In genomic region chr4:43043644-43044357, GRCm38 (mm10) we compare ENCODE assay signal across 8 mouse cellular contexts. TPM values are rescaled to one million over a fixed set of nuclear protein-coding genes. Genes with fewer than 3 reads are reported as not detected.
DNase-seq lines count a peak whose midpoint lies in the region; ATAC-seq lines count a peak whose summit lies in the region.

No protein-coding gene starts in this region.

- DNase-seq in cerebellum, adult 9-10 months, result peak; percentile 50
- no peak for DNase-seq in cerebellum, postnatal 25 days
- DNase-seq in adrenal gland, adult (ENCODE audit: inconsistent age in 2 of 2, low spot score in 1 of 2), result peak; percentile 79 to 87
- peak; percentile 65 for DNase-seq in hindbrain, embryonic 14.5 days (ENCODE audit: low spot score)
- DNase-seq in limb, embryonic 11.5 days (ENCODE audit: low spot score), result peak; percentile 50
- peak; percentile 95 for DNase-seq in midbrain, embryonic 11.5 days (ENCODE audit: low spot score, missing footprints)
- peak; percentile 70 to 76 for DNase-seq in spleen, adult 18-20 months

- no peaks in the 10 kb centered on the region for H3K9me3 ChIP-seq in forebrain, embryonic 13.5 days (replicated peaks)
- no peaks in the 10 kb centered on the region for H3K9me3 ChIP-seq in hindbrain, embryonic 14.5 days (ENCODE audit: control insufficient read depth, low read length)
- H3K9me3 ChIP-seq in limb, embryonic 11.5 days (ENCODE audit: control insufficient read depth, low read length), result no peaks in the 10 kb centered on the region
- H3K9me3 ChIP-seq in midbrain, embryonic 11.5 days (ENCODE audit: control insufficient read depth, low read length), result no peaks in the 10 kb centered on the region

- 4% methylated on average over 7 of the region's 7 CpGs for WGBS in forebrain, embryonic 13.5 days
- WGBS in hindbrain, embryonic 14.5 days, result 6% methylated on average over 7 of the region's 7 CpGs
- WGBS in limb, embryonic 11.5 days, result 23% methylated on average over 7 of the region's 7 CpGs
- 8% methylated on average over 7 of the region's 7 CpGs for WGBS in midbrain, embryonic 11.5 days

- H3K4me3 ChIP-seq in forebrain, embryonic 13.5 days, result peak overlapping the region; percentile 58
- H3K4me3 ChIP-seq in hindbrain, embryonic 14.5 days (replicated peaks; ENCODE audit: low read length), result peak overlapping the region; percentile 44
- no peak overlapping the region for H3K4me3 ChIP-seq in limb, embryonic 11.5 days (ENCODE audit: low read depth, low read length)
- H3K4me3 ChIP-seq in midbrain, embryonic 11.5 days (ENCODE audit: low read depth, low read length), result peak overlapping the region; percentile 53

- H3K4me1 ChIP-seq in forebrain, embryonic 13.5 days, result peaks cover 48% of the 10 kb centered on the region
- H3K4me1 ChIP-seq in hindbrain, embryonic 14.5 days (replicated peaks; ENCODE audit: control insufficient read depth, insufficient read depth, low read length), result peaks cover 25% of the 10 kb centered on the region
- peaks cover 20% of the 10 kb centered on the region for H3K4me1 ChIP-seq in limb, embryonic 11.5 days (ENCODE audit: control insufficient read depth, insufficient read depth, low read length)
- peaks cover 33% of the 10 kb centered on the region for H3K4me1 ChIP-seq in midbrain, embryonic 11.5 days (ENCODE audit: control insufficient read depth, insufficient read depth, low read length)

- H3K27me3 ChIP-seq in forebrain, embryonic 13.5 days, result no peaks in the 10 kb centered on the region
- H3K27me3 ChIP-seq in hindbrain, embryonic 14.5 days (ENCODE audit: control insufficient read depth, insufficient read depth, low read length), result no peaks in the 10 kb centered on the region
- H3K27me3 ChIP-seq in limb, embryonic 11.5 days (ENCODE audit: control insufficient read depth, insufficient read depth, low read length), result no peaks in the 10 kb centered on the region
- no peaks in the 10 kb centered on the region for H3K27me3 ChIP-seq in midbrain, embryonic 11.5 days (ENCODE audit: control insufficient read depth, insufficient read depth, low read length)

- peak overlapping the region; percentile 97 for H3K27ac ChIP-seq in forebrain, embryonic 13.5 days
- peak overlapping the region; percentile 89 for H3K27ac ChIP-seq in hindbrain, embryonic 14.5 days
- H3K27ac ChIP-seq in limb, embryonic 11.5 days (replicated peaks; ENCODE audit: low read depth, low read length), result peak overlapping the region; percentile 36; the same call in 1 of the 2 replicates
- H3K27ac ChIP-seq in midbrain, embryonic 11.5 days (ENCODE audit: low read depth, low read length), result peak overlapping the region; percentile 99

- ATAC-seq in forebrain, embryonic 13.5 days, result peak; percentile 72
- ATAC-seq in hindbrain, embryonic 14.5 days (ENCODE audit: low FRiP score), result peak; percentile 66
- no peak for ATAC-seq in limb, embryonic 11.5 days (ENCODE audit: insufficient number of reproducible peaks, low FRiP score, low TSS enrichment, low read depth)
- peak; percentile 79 for ATAC-seq in midbrain, embryonic 11.5 days (ENCODE audit: low FRiP score)

- H3K36me3 ChIP-seq in forebrain, embryonic 13.5 days (ENCODE audit: poor library complexity, severe bottlenecking), result no peaks in the 10 kb centered on the region
- H3K36me3 ChIP-seq in hindbrain, embryonic 14.5 days (replicated peaks; ENCODE audit: control insufficient read depth, insufficient read depth), result no peaks in the 10 kb centered on the region
- no peaks in the 10 kb centered on the region for H3K36me3 ChIP-seq in limb, embryonic 11.5 days (ENCODE audit: control insufficient read depth, insufficient read depth, low read length)
- no peaks in the 10 kb centered on the region for H3K36me3 ChIP-seq in midbrain, embryonic 11.5 days (ENCODE audit: control insufficient read depth, insufficient read depth, low read length)

- peak overlapping the region; percentile 67 for H3K9ac ChIP-seq in forebrain, embryonic 13.5 days
- H3K9ac ChIP-seq in hindbrain, embryonic 14.5 days, result peak overlapping the region; percentile 62
- H3K9ac ChIP-seq in limb, embryonic 11.5 days (ENCODE audit: low read length), result no peak overlapping the region
- peak overlapping the region; percentile 67 for H3K9ac ChIP-seq in midbrain, embryonic 11.5 days (ENCODE audit: low read length)

- H3K4me2 ChIP-seq in forebrain, embryonic 13.5 days, result peak overlapping the region; percentile 71
- peak overlapping the region; percentile 68 for H3K4me2 ChIP-seq in hindbrain, embryonic 14.5 days (replicated peaks)
- no peak overlapping the region; the same call in 1 of the 2 replicates for H3K4me2 ChIP-seq in limb, embryonic 11.5 days (ENCODE audit: low read depth, severe bottlenecking)
- H3K4me2 ChIP-seq in midbrain, embryonic 11.5 days, result peak overlapping the region; percentile 93

RNA-seq across cellular contexts. Expression of gene Fam214b, which starts 2.2 kb away (rescaled TPM):
- 33.8 and 42.3 TPM in 2 replicates for polyA plus RNA-seq in forebrain, embryonic 13.5 days (2015; fragmentation: Nextera tagmentation; extraction: Ambion mirVana)
- 22.6 and 22.9 TPM in 2 replicates for polyA plus RNA-seq in hindbrain, embryonic 14.5 days (2014; fragmentation: Nextera tagmentation; extraction: Ambion mirVana)
- 6.0 and 6.5 TPM in 2 replicates for polyA plus RNA-seq in limb, embryonic 11.5 days (2014; fragmentation: Nextera tagmentation; extraction: Ambion mirVana)
- 23.3 and 24.4 TPM in 2 replicates for polyA plus RNA-seq in midbrain, embryonic 11.5 days (2014; fragmentation: Nextera tagmentation; extraction: Ambion mirVana)

RNA-seq across cellular contexts. Expression of gene Stoml2, which starts 12.3 kb away (rescaled TPM):
- 305 and 335 TPM in 2 replicates for polyA plus RNA-seq in forebrain, embryonic 13.5 days (2015; fragmentation: Nextera tagmentation; extraction: Ambion mirVana)
- 215 and 231 TPM in 2 replicates for polyA plus RNA-seq in hindbrain, embryonic 14.5 days (2014; fragmentation: Nextera tagmentation; extraction: Ambion mirVana)
- polyA plus RNA-seq in limb, embryonic 11.5 days (2014; fragmentation: Nextera tagmentation; extraction: Ambion mirVana), result 411 and 426 TPM in 2 replicates
- polyA plus RNA-seq in midbrain, embryonic 11.5 days (2014; fragmentation: Nextera tagmentation; extraction: Ambion mirVana), result 365 TPM in 2 replicates

RNA-seq across cellular contexts. Expression of gene Unc13b, which starts 15.0 kb away (rescaled TPM):
- polyA plus RNA-seq in forebrain, embryonic 13.5 days (2015; fragmentation: Nextera tagmentation; extraction: Ambion mirVana), result 15.1 and 15.2 TPM in 2 replicates
- 18.9 and 19.5 TPM in 2 replicates for polyA plus RNA-seq in hindbrain, embryonic 14.5 days (2014; fragmentation: Nextera tagmentation; extraction: Ambion mirVana)
- 2.4 and 2.5 TPM in 2 replicates for polyA plus RNA-seq in limb, embryonic 11.5 days (2014; fragmentation: Nextera tagmentation; extraction: Ambion mirVana)
- polyA plus RNA-seq in midbrain, embryonic 11.5 days (2014; fragmentation: Nextera tagmentation; extraction: Ambion mirVana), result 14.7 and 16.2 TPM in 2 replicates

RNA-seq across cellular contexts. Expression of gene Pigo, which starts 18.2 kb away (rescaled TPM):
- polyA plus RNA-seq in forebrain, embryonic 13.5 days (2015; fragmentation: Nextera tagmentation; extraction: Ambion mirVana), result 21.4 and 25.3 TPM in 2 replicates
- 24.2 and 27.1 TPM in 2 replicates for polyA plus RNA-seq in hindbrain, embryonic 14.5 days (2014; fragmentation: Nextera tagmentation; extraction: Ambion mirVana)
- 21.7 and 22.7 TPM in 2 replicates for polyA plus RNA-seq in limb, embryonic 11.5 days (2014; fragmentation: Nextera tagmentation; extraction: Ambion mirVana)
- 16.2 and 16.4 TPM in 2 replicates for polyA plus RNA-seq in midbrain, embryonic 11.5 days (2014; fragmentation: Nextera tagmentation; extraction: Ambion mirVana)

RNA-seq across cellular contexts. Expression of gene Fancg, which starts 33.5 kb away (rescaled TPM):
- polyA plus RNA-seq in forebrain, embryonic 13.5 days (2015; fragmentation: Nextera tagmentation; extraction: Ambion mirVana), result 22.9 and 23.5 TPM in 2 replicates
- polyA plus RNA-seq in hindbrain, embryonic 14.5 days (2014; fragmentation: Nextera tagmentation; extraction: Ambion mirVana), result 15.6 and 20.1 TPM in 2 replicates
- 19.1 and 23.6 TPM in 2 replicates for polyA plus RNA-seq in limb, embryonic 11.5 days (2014; fragmentation: Nextera tagmentation; extraction: Ambion mirVana)
- 21.4 and 22.0 TPM in 2 replicates for polyA plus RNA-seq in midbrain, embryonic 11.5 days (2014; fragmentation: Nextera tagmentation; extraction: Ambion mirVana)

Comparison
In these comparisons a context has a peak if more than half of its experiments do, and no peak if none do; other contexts are left out.
1. DNase-seq: peak in cerebellum, adult 9-10 months (single experiment), adrenal gland, adult (2 of 2), hindbrain, embryonic 14.5 days (single experiment), limb, embryonic 11.5 days (single experiment), midbrain, embryonic 11.5 days (single experiment) and spleen, adult 18-20 months (2 of 2); none in cerebellum, postnatal 25 days (0 of 2).
2. H3K27ac ChIP-seq: peak in every context shown above with its lines; median percentile 99 in midbrain, embryonic 11.5 days; 97 in forebrain, embryonic 13.5 days; 89 in hindbrain, embryonic 14.5 days; 36 in limb, embryonic 11.5 days.